Mouse (Mus musculus) myocyte (in vitro differentiated cells): ENCODE data around the gene Slc35f1.

Source experiments
- MAX ChIP-seq: IDR thresholded peaks from one replicate; pipeline ENCODE4 v1.6.1; 2011; ENCODE audit warnings: low read depth, mild to moderate bottlenecking, control low read depth
- POLR2A ChIP-seq: IDR thresholded peaks from one replicate; pipeline ENCODE4 v1.6.1; 2011; ENCODE audit warnings: low read depth, mild to moderate bottlenecking, control low read depth, moderate library complexity; ENCODE audit not compliant: insufficient read length
- TCF12 ChIP-seq: IDR thresholded peaks from one replicate; pipeline ENCODE4 v1.6.1; 2011; ENCODE audit warnings: mild to moderate bottlenecking, control low read depth; ENCODE audit not compliant: poor library complexity, insufficient read depth, severe bottlenecking
- TCF3 ChIP-seq: IDR thresholded peaks from one replicate; pipeline ENCODE4 v1.6.1; 2011; ENCODE audit warnings: low read depth, control low read depth; ENCODE audit not compliant: insufficient read length
- USF1 ChIP-seq: IDR thresholded peaks from one replicate; pipeline ENCODE4 v1.6.1; 2011; ENCODE audit warnings: low read depth, mild to moderate bottlenecking, control low read depth, moderate library complexity

DNA sequence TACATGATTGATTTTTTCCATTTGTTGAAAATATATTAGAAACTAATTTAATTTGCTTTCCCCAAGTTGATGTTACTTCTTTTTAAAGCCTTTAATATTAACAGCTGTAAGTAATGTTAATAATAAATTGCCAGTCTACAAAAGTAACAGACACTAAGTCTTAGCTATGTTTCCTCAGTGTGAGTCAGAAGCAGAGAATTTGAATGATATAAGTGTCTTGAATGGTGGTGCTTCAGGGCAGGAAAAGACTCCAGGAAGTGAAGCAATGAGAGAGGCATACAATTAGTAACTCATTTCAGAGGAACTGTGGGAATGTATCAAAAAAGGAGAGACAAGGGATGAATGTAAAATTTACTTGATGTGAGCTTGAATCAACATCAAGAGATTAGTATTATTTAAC is 244.3 kb downstream of the Slc35f1 start:
- TF ChIP-seq POLR2A (no peak), TCF12 (no peak), TCF3 (no peak), USF1 (no peak), MAX (no peak)
